Mouse (Mus musculus) frontal cortex, postnatal 25 days (tissue): Measurements from ENCODE around the gene Gm21366.
"Not testable (repeated sequence)": the region's sequence is repeated elsewhere in the genome, so short reads cannot be mapped to it uniquely, and the experiment has no call there.

Experiments
- DNase-seq, 2 experiments: peaks; one replicate each; pipeline ENCODE4 v3.0.0; 2022; ENCODE audit warnings: low spot score in 2 of 2

The Gm21366 gene

GRCm38 (mm10) chrY:22861156-22861555 lies at the start of gene Gm21366:
Gene Gm21366 (minus strand): TSS chrY:22861256.
- DNase-seq, result not testable (repeated sequence)
